Mouse (Mus musculus) C2C12 (cell line): ENCODE data around the gene Rbfox2.

Experiments
- CEBPB ChIP-seq: IDR thresholded peaks from one replicate; pipeline ENCODE4 v1.6.1; 2011; ENCODE audit warnings: low read depth, mild to moderate bottlenecking, control low read depth, moderate library complexity
- CTCF ChIP-seq: IDR thresholded peaks from one replicate; pipeline ENCODE4 v1.5.1; 2011; ENCODE audit not compliant: control insufficient read depth, insufficient read depth, insufficient read length

DNA sequence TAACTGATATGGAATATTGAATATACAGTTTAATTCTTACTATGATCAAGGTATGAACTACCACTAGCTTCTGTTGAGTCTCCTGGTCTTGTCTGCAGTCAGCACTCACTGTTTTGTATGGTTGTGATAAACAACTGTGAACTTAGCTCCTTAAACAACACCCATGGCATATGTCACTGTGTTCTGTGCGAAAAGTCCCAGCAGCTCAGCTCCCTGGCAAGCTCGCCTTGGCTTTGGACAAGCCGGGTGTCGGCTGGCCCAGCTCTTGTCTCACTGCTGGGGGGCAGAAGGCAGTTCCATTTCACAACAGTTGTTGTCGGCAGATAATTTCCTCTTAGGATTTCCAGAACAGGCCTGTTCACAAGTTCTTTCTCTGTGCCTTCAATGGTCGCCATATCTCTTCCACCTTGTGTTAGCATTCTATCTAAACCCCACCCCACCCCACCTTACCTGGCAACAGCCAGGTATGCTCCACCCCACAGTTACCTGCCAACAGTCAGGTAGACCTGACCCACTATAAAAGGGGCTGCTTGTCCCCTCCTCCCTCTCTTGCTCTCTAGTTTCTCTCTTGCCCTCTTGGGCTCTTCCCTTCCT, 241.4 kb downstream of the Rbfox2 start:
- TF ChIP-seq CTCF: no peak
- TF ChIP-seq CEBPB: no peak
